Mouse (Mus musculus) right cerebral cortex, adult 2 months (tissue): ENCODE data around the gene Zkscan2.
A peak's percentile ranks its signal among the peaks of the same experiment; 100 is the strongest.

ENCODE experiments used
- DNase-seq, 2 experiments: peaks; one replicate each; pipeline ENCODE4 v3.0.0; 2021 to 2022; ENCODE audit warnings: low spot score in 2 of 2

Gene Zkscan2

DNA sequence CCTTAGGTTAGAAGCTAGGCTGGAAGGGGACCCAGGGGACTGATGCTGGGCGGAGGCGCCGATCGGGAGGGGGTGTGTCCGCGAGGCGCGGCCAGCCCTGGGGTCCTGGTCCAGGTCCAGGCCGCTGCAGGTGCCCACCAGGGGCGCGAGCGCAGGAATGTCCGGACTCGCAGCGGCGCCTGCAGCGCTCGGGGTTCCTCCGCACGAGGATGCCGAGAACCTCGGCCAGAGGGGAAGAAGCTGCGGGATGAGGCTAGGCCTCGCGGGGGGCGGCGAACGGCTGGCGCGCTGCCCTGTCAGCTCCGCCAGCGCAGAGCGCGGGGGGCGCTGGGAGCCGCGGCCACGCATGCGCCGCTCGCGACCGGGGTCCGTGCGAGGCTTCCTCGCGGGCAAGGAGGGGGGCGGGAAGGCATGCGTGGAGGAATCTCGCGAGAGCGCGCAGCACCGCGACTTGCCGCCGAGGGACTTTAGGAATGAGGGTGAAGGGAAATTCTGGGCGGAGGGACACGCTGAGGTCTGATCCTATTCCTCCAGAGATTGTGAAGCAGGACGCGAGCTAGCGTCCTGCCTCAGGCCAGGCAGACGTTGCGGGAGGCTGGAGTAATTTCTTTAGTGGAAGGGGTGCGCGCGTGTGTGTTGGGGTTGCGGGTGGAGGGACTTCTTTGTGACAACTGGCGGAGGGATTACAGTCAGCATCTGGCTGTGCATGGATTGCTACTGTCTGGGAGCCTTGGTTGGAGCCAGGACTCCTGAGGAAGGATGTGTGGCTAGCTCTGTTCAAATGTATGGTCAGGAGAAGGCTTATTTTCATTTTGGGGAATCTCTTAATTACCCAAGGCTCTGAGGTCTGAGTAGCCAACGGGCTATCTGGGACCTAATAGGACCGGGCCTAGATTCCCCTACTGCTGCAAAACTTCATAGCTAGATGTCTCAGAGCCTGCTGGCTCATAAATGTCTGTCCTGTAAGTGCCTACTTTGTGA, at the start of gene Zkscan2:
TSS of gene Zkscan2 (minus strand) at position 211 of the 981 bp plus-strand sequence.
- DNase-seq = peak; percentile 89 to 91

DNA sequence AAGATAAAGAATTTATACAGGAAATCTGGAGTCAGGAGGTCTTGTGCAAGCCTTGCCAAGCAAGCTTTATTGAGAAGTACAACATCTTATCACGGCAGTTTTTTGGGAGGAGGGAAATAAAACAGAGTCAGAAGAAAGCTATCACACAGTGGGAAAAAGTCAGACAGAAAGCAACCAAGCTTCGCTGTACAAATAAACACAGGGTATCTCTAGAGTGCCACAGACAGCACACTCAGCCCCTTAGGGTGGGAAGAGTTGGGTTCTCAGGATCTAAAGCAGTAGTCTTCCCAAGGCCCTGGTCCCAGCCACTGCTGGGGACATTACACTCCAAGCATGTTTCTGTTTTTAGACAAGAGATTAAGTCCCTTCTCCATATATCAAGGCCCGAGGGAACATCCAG, 28.9 kb upstream of the Zkscan2 start:
- DNase-seq = no peak

- no peak for DNase-seq
These were observed 25.5 kb upstream of the Zkscan2 start for GRCm38 (mm10) chr7:123525761-123526160.

GRCm38 (mm10) chr7:123524218-123524861, 24.1 kb upstream of the Zkscan2 start:
- peak; percentile 90 to 92 for DNase-seq

GRCm38 (mm10) chr7:123507946-123508345, 7.7 kb upstream of the Zkscan2 start:
- no peak for DNase-seq

GRCm38 (mm10) chr7:123503358-123503757, 3.1 kb upstream of the Zkscan2 start:
- no peak for DNase-seq

DNA sequence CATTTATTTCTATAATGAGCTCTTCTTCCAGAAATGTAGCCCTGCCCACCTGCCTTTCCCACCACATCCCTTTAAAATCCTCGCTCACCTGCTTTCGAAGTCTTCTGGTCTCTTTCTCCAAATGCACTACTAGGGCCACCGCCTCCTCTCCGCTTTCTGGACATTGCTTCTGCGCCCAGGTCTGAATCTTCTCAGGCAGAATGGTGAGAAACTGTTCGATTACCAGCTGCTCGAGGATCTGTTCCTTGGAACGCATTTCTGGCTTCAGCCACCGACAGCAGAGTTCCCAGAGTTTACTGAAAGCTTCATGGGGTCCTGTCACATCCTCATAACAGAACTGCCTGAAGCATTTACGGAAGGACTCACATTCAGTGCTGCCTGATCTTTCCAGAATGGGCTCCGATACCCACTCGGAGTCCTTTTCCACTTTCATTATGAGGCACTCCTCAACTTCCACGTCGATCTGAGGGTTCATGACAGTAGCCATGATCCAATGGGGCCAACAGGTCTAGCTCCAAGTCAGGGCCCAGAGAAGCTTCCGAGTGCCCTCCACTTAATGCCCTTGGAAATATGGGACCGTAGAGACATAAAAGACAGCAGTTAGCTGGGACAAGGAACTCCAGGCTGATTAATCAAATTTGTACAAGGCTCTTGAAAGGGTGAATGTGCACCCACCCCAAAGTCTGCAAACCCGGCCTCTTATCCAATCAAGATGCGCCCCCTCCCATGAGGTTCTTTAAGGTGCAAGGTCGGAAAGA, 589 bp downstream of the Zkscan2 start:
- DNase-seq = peak; percentile 24 to 26

DNA sequence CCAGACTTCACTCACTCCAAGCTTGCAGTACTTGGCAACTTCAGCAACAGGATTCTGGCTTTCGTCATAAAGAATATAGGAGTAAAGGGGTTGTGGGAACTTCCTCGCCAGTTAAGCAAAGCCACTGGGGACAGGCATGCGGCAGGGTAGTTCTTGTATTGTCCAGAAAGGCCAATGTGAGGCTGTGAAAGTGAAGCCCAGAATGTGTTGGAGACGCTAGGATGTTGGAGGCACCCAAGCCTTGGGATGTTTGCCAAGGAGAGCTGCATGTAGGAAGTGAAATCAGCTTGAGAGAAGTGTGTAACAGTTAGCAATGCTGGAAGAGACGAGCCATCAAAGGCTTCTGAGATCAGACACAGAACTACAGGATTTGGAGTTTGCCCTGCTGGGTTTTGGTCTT, 12.5 kb downstream of the Zkscan2 start:
- peak; percentile 49 to 68 for DNase-seq

DNA sequence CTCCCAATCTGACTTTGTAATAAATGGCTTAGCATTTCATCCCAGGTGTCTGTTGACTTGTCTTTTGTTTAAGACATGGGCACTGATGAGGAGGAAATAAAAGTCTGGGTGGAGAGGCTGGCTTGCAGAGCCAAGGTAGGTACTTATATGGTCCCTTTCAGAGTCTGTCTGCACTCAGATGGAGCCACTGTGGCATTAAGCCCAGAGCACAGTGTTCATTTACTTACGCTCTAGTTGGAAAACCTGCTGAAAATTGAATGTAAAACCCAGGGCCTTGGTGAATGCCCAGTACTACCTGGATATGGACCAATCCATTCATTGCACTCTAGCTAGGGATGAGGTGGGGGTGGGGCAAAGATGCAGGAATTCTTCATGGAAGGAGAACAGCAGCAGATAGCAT, 32.3 kb downstream of the Zkscan2 start:
- DNase-seq = no peak

DNA sequence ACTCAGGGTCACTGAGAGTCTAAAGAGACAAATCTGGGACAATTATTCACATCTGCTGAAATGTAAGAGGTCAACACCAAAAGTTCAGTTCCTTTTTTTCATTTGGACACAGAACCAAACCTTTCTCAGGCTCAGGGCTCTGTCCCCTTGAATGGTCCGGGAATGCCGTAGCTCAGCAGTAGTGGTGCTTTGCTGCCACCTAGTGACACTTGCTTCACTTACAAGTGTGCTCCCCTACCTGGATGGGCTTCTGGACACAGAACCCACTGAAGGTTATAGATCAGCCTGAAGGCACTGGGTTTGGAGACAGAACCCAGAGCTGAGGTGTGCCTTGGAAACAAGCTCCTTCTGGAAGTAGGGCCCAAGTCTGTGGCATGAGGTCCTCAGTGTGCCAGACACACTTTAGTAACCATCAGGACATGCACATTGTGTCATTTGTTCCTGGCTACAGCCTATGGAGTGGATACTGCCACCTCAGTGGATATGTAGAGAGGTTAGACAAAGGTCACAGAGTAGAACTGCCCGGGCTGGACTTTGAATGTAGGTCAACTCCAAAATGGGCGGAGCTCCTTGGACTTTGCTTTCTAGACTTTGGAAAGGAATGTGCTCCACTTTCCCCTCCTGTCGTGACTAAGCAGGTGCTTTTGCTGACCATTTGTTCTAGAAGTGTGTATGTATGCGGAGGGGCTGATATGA, 34.4 kb downstream of the Zkscan2 start:
- peak; percentile 72 to 81 for DNase-seq

DNA sequence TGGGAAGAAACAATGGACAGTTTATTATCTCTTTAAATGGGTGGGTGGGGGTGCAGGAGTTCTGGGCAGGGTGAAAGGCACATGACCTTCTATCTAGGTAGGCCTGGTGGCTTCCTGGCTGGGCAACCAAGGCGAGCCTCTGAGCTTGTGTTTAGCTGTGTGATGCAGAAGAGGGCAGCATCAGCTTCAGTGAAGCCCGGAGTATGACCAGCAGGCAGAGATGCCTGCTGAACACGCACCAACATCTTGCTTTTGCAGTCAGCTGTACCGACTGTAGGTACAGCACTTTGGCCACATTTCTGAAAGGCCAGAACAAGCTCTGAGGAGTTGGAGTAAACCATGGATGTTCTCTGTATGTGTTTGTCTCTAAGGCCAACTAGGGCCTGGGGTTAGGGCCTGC, 36.7 kb downstream of the Zkscan2 start:
- DNase-seq = no peak

DNA sequence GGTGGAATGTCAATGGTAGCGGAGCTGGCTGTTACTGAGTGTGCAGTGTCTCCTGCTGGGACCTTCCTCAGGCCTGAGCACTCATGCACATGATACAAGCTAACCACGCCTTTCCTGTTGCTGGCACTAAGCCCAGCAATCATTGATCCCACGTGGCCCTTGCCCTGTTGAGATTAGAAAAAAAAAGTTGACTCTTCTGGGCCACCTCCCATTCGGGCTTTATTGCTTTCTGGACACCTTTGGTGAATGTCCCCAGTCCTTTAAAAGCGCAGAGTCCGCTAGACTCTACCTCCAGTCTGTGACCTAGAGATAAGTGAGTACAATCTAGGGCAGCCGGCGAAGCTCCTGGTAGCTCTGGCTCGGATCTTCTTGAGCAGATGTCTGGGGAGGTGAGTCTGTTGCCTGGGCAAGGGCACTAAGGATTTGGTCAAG, 38.2 kb downstream of the Zkscan2 start, which contains the start of gene Aqp8:
TSS of gene Aqp8 (plus strand) at position 222 of the 432 bp plus-strand sequence.
- no peak for DNase-seq

- no peak for DNase-seq
These were observed 38.9 kb downstream of the Zkscan2 start for GRCm38 (mm10) chr7:123461316-123461715.

GRCm38 (mm10) chr7:123459247-123459646, 41.0 kb downstream of the Zkscan2 start:
- DNase-seq = no peak

- DNase-seq = no peak
These were observed 41.9 kb downstream of the Zkscan2 start for GRCm38 (mm10) chr7:123458309-123458708.

DNA sequence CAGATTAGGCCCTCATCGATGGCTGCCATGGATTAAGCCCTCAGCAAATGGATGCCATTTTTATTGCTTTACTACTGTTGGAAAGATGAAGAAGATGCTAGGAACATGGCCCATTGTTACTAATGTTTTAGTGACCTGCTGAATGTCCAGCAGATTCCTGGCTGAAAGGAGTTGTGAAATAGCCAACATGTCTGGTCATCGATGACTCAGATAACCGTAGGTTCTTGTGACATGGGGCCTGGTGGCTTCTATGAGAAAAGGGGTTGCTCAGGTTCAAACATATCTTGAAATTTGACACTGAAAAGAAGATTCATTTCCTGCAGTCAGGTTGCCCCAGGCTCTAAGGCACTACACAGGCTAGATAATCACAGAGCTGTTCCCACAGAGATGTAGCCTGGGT, 45.2 kb downstream of the Zkscan2 start:
- no peak for DNase-seq

- DNase-seq = no peak
These were observed 47.2 kb downstream of the Zkscan2 start for GRCm38 (mm10) chr7:123453066-123453465.

DNA sequence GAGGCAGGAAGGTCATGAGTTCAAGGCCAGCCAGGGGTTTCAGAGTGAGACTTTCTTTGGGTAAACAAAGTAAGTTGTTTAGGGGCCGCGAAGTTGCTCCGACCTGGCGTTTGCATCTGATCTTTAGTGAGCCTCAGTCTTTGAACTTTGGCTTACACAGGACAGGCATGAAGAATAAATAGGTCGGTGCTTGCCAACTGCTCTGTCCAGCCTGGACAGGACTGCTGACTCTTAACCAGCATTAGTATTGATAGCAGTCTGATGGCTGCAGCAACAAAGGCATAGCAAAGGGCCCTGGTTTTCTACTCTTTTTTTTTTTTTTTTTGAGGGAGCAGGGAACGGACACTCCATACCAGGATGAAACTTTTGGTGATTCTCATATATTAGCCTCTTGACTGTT, 47.7 kb downstream of the Zkscan2 start:
- DNase-seq = no peak

- no peak for DNase-seq
These were observed 49.7 kb downstream of the Zkscan2 start for GRCm38 (mm10) chr7:123450515-123450914.

GRCm38 (mm10) chr7:123449676-123450075, 50.6 kb downstream of the Zkscan2 start:
- DNase-seq = no peak

DNA sequence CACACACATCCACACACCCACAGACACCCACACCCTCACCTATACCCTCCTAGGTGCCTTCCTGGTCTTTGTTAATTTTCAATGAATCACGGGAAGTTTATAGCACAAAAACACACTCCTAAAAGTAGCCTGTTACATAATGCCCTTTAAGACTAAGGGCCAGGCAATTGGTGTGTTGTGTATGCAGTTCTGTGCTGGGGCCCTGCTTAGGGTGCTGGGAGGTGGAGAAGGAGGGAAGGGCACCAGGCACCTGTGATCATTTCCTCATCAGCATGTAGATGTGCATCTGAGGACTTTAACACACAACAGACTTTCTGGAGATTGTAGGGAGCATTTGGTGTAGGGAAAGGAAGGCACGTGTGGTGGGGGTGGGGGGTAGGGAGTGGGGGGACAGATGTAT, 51.5 kb downstream of the Zkscan2 start:
- no peak for DNase-seq
